Mouse (Mus musculus): ENCODE results near the gene Ankib1.
"Not testable (repeated sequence)": the region's sequence is repeated elsewhere in the genome, so short reads cannot be mapped to it uniquely, and the experiment has no call there.

Ankib1 gene

GRCm38 (mm10) chr5:3771512-3771911, 31.2 kb downstream of the Ankib1 start:
- TF ChIP-seq CTCF (conservative IDR thresholded peaks at IDR 0.05; ENCODE audit: low read length) (no peak), NANOG (IDR thresholded peaks at IDR 0.05; ENCODE audit: borderline replicate concordance, low read length) (no peak), POU5F1 (IDR thresholded peaks at IDR 0.05; ENCODE audit: borderline replicate concordance, low read length) (no peak)
- H3K27me3 ChIP-seq (ENCODE audit: insufficient read depth, low read length): no peaks in the 10 kb centered on the region
- peaks cover 6% of the 10 kb centered on the region for H3K4me1 ChIP-seq (replicated peaks; ENCODE audit: low read depth, low read length)
- no peaks in the 10 kb centered on the region for H3K9me3 ChIP-seq (ENCODE audit: low read length)
- peaks cover 9% of the 10 kb centered on the region; the same call in 1 of the 2 replicates for H3K36me3 ChIP-seq (ENCODE audit: insufficient read depth, low read length)
- H3K4me3 ChIP-seq (replicated peaks; ENCODE audit: low read length): no peak overlapping the region

GRCm38 (mm10) chr5:3750536-3750935, 52.2 kb downstream of the Ankib1 start:
- H3K36me3 ChIP-seq (ENCODE audit: insufficient read depth, low read length): peaks cover 19% of the 10 kb centered on the region
- H3K4me3 ChIP-seq (replicated peaks; ENCODE audit: low read length); H3K4me1 ChIP-seq (replicated peaks; ENCODE audit: low read depth, low read length); H3K27me3 ChIP-seq (ENCODE audit: insufficient read depth, low read length); H3K9me3 ChIP-seq (ENCODE audit: low read length): not testable (repeated sequence)

- H3K4me1 ChIP-seq (replicated peaks; ENCODE audit: low read depth, low read length); H3K4me3 ChIP-seq (replicated peaks; ENCODE audit: low read length); H3K27me3 ChIP-seq (ENCODE audit: insufficient read depth, low read length); H3K9me3 ChIP-seq (ENCODE audit: low read length): not testable (repeated sequence)
- H3K36me3 ChIP-seq (ENCODE audit: insufficient read depth, low read length): peaks cover 12% of the 10 kb centered on the region
Observed at GRCm38 (mm10) chr5:3732846-3733245, 69.9 kb downstream of the Ankib1 start.

- H3K9me3 ChIP-seq (ENCODE audit: low read length): peaks cover 7% of the 10 kb centered on the region
- no peak for TF ChIP-seq NANOG (IDR thresholded peaks at IDR 0.05; ENCODE audit: borderline replicate concordance, low read length)
- TF ChIP-seq CTCF (conservative IDR thresholded peaks at IDR 0.05; ENCODE audit: low read length): no peak
- TF ChIP-seq POU5F1 (IDR thresholded peaks at IDR 0.05; ENCODE audit: borderline replicate concordance, low read length): no peak
- H3K36me3 ChIP-seq (ENCODE audit: insufficient read depth, low read length): peaks cover 16% of the 10 kb centered on the region
- H3K27me3 ChIP-seq (ENCODE audit: insufficient read depth, low read length): no peaks in the 10 kb centered on the region
- H3K4me1 ChIP-seq (replicated peaks; ENCODE audit: low read depth, low read length): 0 out of 2 replicates have a peak, but pooled peaks cover 2% of the 10 kb centered on the region
- no peak overlapping the region for H3K4me3 ChIP-seq (replicated peaks; ENCODE audit: low read length)
Observed at GRCm38 (mm10) chr5:3728820-3729219, 73.9 kb downstream of the Ankib1 start.

- H3K4me3 ChIP-seq (replicated peaks; ENCODE audit: low read length): no peak overlapping the region
- H3K4me1 ChIP-seq (replicated peaks; ENCODE audit: low read depth, low read length): no peaks in the 10 kb centered on the region
- H3K27me3 ChIP-seq (ENCODE audit: insufficient read depth, low read length): no peaks in the 10 kb centered on the region
Observed at GRCm38 (mm10) chr5:3725491-3725890, 77.2 kb downstream of the Ankib1 start.

GRCm38 (mm10) chr5:3723415-3723814, 79.3 kb downstream of the Ankib1 start:
- Histone ChIP-seq H3K27me3 (ENCODE audit: insufficient read depth, low read length) (no peaks in the 10 kb centered on the region), H3K4me1 (replicated peaks; ENCODE audit: low read depth, low read length) (no peaks in the 10 kb centered on the region), H3K9me3 (ENCODE audit: low read length) (peaks cover 3% of the 10 kb centered on the region), H3K36me3 (ENCODE audit: insufficient read depth, low read length) (peaks cover 33% of the 10 kb centered on the region), H3K4me3 (replicated peaks; ENCODE audit: low read length) (no peak overlapping the region)
- no peak for TF ChIP-seq CTCF (conservative IDR thresholded peaks at IDR 0.05; ENCODE audit: low read length)
- TF ChIP-seq POU5F1 (IDR thresholded peaks at IDR 0.05; ENCODE audit: borderline replicate concordance, low read length): no peak
- TF ChIP-seq NANOG (IDR thresholded peaks at IDR 0.05; ENCODE audit: borderline replicate concordance, low read length): no peak

More at GRCm38 (mm10) chr5:3725491-3725890, 77.2 kb downstream of the Ankib1 start:
- Histone ChIP-seq H3K9me3 (ENCODE audit: low read length) (peaks cover 7% of the 10 kb centered on the region), H3K36me3 (ENCODE audit: insufficient read depth, low read length) (peaks cover 24% of the 10 kb centered on the region)
- TF ChIP-seq NANOG (IDR thresholded peaks at IDR 0.05; ENCODE audit: borderline replicate concordance, low read length) (no peak), POU5F1 (IDR thresholded peaks at IDR 0.05; ENCODE audit: borderline replicate concordance, low read length) (no peak), CTCF (conservative IDR thresholded peaks at IDR 0.05; ENCODE audit: low read length) (no peak)

GRCm38 (mm10) chr5:3722873-3723272, 79.9 kb downstream of the Ankib1 start:
- no peaks in the 10 kb centered on the region for H3K9me3 ChIP-seq (ENCODE audit: low read length)
- no peak for TF ChIP-seq CTCF (conservative IDR thresholded peaks at IDR 0.05; ENCODE audit: low read length)
- no peak for TF ChIP-seq NANOG (IDR thresholded peaks at IDR 0.05; ENCODE audit: borderline replicate concordance, low read length)
- TF ChIP-seq POU5F1 (IDR thresholded peaks at IDR 0.05; ENCODE audit: borderline replicate concordance, low read length): no peak
- peaks cover 30% of the 10 kb centered on the region for H3K36me3 ChIP-seq (ENCODE audit: insufficient read depth, low read length)
- no peaks in the 10 kb centered on the region for H3K4me1 ChIP-seq (replicated peaks; ENCODE audit: low read depth, low read length)
- H3K4me3 ChIP-seq (replicated peaks; ENCODE audit: low read length): no peak overlapping the region
- H3K27me3 ChIP-seq (ENCODE audit: insufficient read depth, low read length): no peaks in the 10 kb centered on the region

GRCm38 (mm10) chr5:3719371-3719770, 83.4 kb downstream of the Ankib1 start:
- Histone ChIP-seq H3K27me3 (ENCODE audit: insufficient read depth, low read length) (no peaks in the 10 kb centered on the region), H3K9me3 (ENCODE audit: low read length) (no peaks in the 10 kb centered on the region), H3K4me1 (replicated peaks; ENCODE audit: low read depth, low read length) (no peaks in the 10 kb centered on the region), H3K36me3 (ENCODE audit: insufficient read depth, low read length) (peaks cover 23% of the 10 kb centered on the region), H3K4me3 (replicated peaks; ENCODE audit: low read length) (no peak overlapping the region)
- no peak for TF ChIP-seq NANOG (IDR thresholded peaks at IDR 0.05; ENCODE audit: borderline replicate concordance, low read length)
- TF ChIP-seq CTCF (conservative IDR thresholded peaks at IDR 0.05; ENCODE audit: low read length): no peak
- no peak for TF ChIP-seq POU5F1 (IDR thresholded peaks at IDR 0.05; ENCODE audit: borderline replicate concordance, low read length)

GRCm38 (mm10) chr5:3715800-3716199, 86.9 kb downstream of the Ankib1 start:
- TF ChIP-seq POU5F1 (IDR thresholded peaks at IDR 0.05; ENCODE audit: borderline replicate concordance, low read length) (no peak), NANOG (IDR thresholded peaks at IDR 0.05; ENCODE audit: borderline replicate concordance, low read length) (no peak), CTCF (conservative IDR thresholded peaks at IDR 0.05; ENCODE audit: low read length) (no peak)
- no peaks in the 10 kb centered on the region for H3K4me1 ChIP-seq (replicated peaks; ENCODE audit: low read depth, low read length)
- no peak overlapping the region for H3K4me3 ChIP-seq (replicated peaks; ENCODE audit: low read length)
- H3K27me3 ChIP-seq (ENCODE audit: insufficient read depth, low read length): no peaks in the 10 kb centered on the region
- no peaks in the 10 kb centered on the region for H3K9me3 ChIP-seq (ENCODE audit: low read length)
- peaks cover 18% of the 10 kb centered on the region for H3K36me3 ChIP-seq (ENCODE audit: insufficient read depth, low read length)

All from E14TG2a.4 (cell line).